Mouse (Mus musculus): ENCODE data around the gene Mecom. TPM values are rescaled to one million over a fixed set of nuclear protein-coding genes. Genes with fewer than 3 reads are reported as not detected.

Mecom gene
- total and polyA plus RNA-seq, 2 experiments from 2014 or later: 2.6 to 5.1 TPM

DNA sequence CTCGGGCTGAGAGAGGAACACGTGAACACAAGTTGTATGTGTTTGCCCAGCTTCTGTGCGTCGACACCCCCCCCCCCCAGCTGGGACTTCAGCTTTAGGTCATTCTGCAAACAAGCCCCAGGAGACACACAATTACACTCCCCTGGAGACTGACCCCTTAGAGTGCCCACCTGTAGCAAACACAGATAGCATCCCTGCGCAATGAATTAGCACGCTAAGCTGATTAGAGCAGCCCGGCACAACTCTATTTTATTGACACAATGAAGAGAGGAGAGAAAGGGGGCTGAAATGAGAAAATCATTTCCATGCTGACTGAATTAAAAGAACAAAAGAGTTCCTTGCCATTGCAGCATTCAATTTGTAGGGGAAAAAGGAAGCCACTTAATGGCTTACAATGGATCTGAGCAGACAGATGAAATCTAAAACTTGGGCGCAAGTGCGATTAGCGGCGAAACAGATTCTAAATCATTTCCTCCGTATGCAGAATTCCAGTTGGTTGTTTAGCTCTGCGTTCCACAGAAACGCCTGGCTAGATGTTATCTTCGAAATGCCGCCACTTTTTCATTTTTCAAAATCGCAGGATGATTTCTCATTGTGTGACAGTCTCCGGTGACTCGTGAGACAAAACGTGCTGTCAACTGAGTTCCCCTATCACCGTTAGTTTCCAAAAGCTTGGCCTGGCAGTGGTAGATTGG, 328.5 kb downstream of the Mecom start:
- Histone ChIP-seq H3K36me3 (ENCODE audit: insufficient read depth, low read length) (no peaks in the 10 kb centered on the region), H3K4me1 (ENCODE audit: insufficient read depth, low read length) (no peaks in the 10 kb centered on the region), H3K4me2 (ENCODE audit: low read depth, low read length, poor library complexity, severe bottlenecking) (peak overlapping the region; percentile 45), H3K9ac (replicated peaks; ENCODE audit: low read length, poor library complexity, severe bottlenecking) (no peak overlapping the region), H3K9me3 (ENCODE audit: low read length) (no peaks in the 10 kb centered on the region), H3K4me3 (ENCODE audit: low read depth, low read length) (peak overlapping the region; percentile 21), H3K27me3 (ENCODE audit: insufficient read depth, low read length) (peaks cover 27% of the 10 kb centered on the region), H3K27ac (ENCODE audit: low read depth, low read length) (no peak overlapping the region)
- DNase-seq (ENCODE audit: low spot score) (peak; percentile 24), ATAC-seq (ENCODE audit: low FRiP score) (no peak)
- TF ChIP-seq CTCF (IDR thresholded peaks at IDR 0.05): no peak
- under 1% methylated on average over 21 of the region's 21 CpGs for WGBS

DNA sequence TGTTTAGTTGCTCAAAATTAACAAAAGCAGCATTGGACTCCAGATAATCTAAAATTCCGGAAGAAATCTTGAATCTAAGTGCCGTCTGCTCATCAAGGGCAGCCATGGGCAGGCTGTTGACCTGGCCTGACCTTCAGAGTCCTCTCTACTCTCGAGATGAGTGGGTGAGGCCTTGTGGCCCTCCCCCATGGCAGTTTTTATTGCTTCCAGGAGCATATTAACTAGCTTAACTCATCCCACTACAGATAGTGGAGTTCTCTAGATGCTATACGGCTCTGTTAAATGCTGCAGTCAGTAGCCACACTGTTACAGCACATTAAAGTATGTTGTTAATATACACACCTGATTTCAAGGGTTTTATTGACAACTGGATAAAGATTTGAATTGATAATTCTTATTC, 333.2 kb downstream of the Mecom start:
- H3K4me2 ChIP-seq (ENCODE audit: low read depth, low read length, poor library complexity, severe bottlenecking): no peak overlapping the region
- WGBS: 77% methylated on average over 4 of the region's 4 CpGs
- H3K27ac ChIP-seq (ENCODE audit: low read depth, low read length): no peak overlapping the region
- H3K4me1 ChIP-seq (ENCODE audit: insufficient read depth, low read length): no peaks in the 10 kb centered on the region
- no peak overlapping the region for H3K9ac ChIP-seq (replicated peaks; ENCODE audit: low read length, poor library complexity, severe bottlenecking)
- no peaks in the 10 kb centered on the region for H3K36me3 ChIP-seq (ENCODE audit: insufficient read depth, low read length)
- TF ChIP-seq CTCF (IDR thresholded peaks at IDR 0.05): no peak
- H3K9me3 ChIP-seq (ENCODE audit: low read length): no peaks in the 10 kb centered on the region
- ATAC-seq (ENCODE audit: low FRiP score) (no peak), DNase-seq (ENCODE audit: low spot score) (no peak)
- no peak overlapping the region for H3K4me3 ChIP-seq (ENCODE audit: low read depth, low read length)
- H3K27me3 ChIP-seq (ENCODE audit: insufficient read depth, low read length): peaks cover 13% of the 10 kb centered on the region

DNA sequence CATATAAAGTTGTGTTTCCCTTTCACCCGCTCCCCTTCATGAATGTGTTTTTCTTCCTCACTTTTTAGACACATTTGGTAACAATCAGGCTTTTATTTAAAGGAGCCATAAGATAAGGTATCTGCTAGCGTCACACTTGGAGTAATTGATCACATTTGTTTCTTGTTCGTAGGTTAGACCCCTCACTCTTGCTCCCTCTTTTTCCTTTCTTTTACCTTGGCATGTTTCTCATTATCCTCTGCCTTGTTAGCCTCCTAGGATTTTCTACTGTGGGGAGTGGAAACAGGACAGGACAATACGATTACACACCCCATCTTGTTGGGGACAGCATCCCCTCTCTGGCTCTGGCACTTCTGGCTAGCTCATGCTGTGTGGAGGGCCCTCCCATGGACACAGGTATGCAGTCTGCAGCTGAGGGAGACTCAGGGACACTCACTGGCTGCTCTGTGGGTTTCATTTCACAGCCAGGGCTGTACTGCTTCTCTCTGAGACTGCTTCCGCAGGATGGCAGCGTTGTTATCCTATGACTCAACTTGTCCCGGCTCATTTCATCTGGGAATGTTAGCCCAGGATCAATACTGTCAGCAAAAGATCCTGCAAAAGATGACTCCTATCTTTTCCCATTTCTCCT, 334.2 kb downstream of the Mecom start:
- Histone ChIP-seq H3K27ac (ENCODE audit: low read depth, low read length) (no peak overlapping the region), H3K27me3 (ENCODE audit: insufficient read depth, low read length) (peaks cover 13% of the 10 kb centered on the region), H3K9ac (replicated peaks; ENCODE audit: low read length, poor library complexity, severe bottlenecking) (no peak overlapping the region), H3K4me1 (ENCODE audit: insufficient read depth, low read length) (no peaks in the 10 kb centered on the region), H3K4me3 (ENCODE audit: low read depth, low read length) (no peak overlapping the region), H3K4me2 (ENCODE audit: low read depth, low read length, poor library complexity, severe bottlenecking) (no peak overlapping the region), H3K9me3 (ENCODE audit: low read length) (no peaks in the 10 kb centered on the region), H3K36me3 (ENCODE audit: insufficient read depth, low read length) (no peaks in the 10 kb centered on the region)
- DNase-seq (ENCODE audit: low spot score) (no peak), ATAC-seq (ENCODE audit: low FRiP score) (no peak)
- WGBS: 37% methylated on average over 7 of the region's 7 CpGs
- no peak for TF ChIP-seq CTCF (IDR thresholded peaks at IDR 0.05)

DNA sequence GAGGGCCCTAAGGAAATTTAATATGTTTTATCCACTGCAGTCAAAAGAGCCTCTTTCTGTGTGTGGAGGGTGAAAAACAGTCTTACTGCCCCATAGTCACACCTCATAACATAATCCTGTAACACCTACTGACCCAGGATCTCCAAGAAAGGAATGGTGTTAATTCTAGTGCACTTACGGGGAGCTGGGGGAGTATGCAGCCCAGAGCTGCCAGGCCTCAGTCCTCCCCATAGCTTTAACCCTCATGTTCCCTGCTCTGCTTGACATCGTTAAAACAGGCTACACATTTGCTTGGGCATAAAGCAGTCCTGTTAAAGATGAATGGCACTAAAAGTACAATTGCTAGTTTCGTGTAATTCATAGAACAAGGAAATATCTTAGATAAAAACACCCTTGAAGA, 335.0 kb downstream of the Mecom start:
- TF ChIP-seq CTCF (IDR thresholded peaks at IDR 0.05): no peak
- no peak overlapping the region for H3K4me3 ChIP-seq (ENCODE audit: low read depth, low read length)
- no peak overlapping the region for H3K4me2 ChIP-seq (ENCODE audit: low read depth, low read length, poor library complexity, severe bottlenecking)
- H3K9me3 ChIP-seq (ENCODE audit: low read length): no peaks in the 10 kb centered on the region
- no peak overlapping the region for H3K27ac ChIP-seq (ENCODE audit: low read depth, low read length)
- H3K27me3 ChIP-seq (ENCODE audit: insufficient read depth, low read length): peaks cover 7% of the 10 kb centered on the region
- 69% methylated on average over 3 of the region's 3 CpGs for WGBS
- H3K4me1 ChIP-seq (ENCODE audit: insufficient read depth, low read length): no peaks in the 10 kb centered on the region
- H3K36me3 ChIP-seq (ENCODE audit: insufficient read depth, low read length): no peaks in the 10 kb centered on the region
- DNase-seq (ENCODE audit: low spot score) (no peak), ATAC-seq (ENCODE audit: low FRiP score) (no peak)
- H3K9ac ChIP-seq (replicated peaks; ENCODE audit: low read length, poor library complexity, severe bottlenecking): no peak overlapping the region

DNA sequence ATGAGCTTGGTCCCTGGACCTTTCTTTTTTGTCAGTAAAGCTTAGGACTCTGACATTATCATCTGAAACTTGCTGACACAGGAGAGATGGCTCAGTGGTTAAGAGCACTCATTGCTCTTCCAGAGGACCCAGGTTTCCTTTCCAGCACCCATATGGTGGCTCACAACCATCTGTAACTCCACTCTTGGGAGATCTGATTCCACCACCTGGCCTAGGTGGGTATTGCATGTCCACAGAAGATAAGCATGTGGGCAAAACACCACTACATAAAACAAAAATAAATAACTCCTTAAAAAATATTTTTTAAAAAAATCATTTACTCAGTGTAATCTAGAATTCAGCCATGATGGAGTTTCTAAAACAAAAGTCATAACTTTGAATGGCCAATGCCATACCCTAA, 338.7 kb downstream of the Mecom start:
- Histone ChIP-seq H3K4me3 (ENCODE audit: low read depth, low read length) (no peak overlapping the region), H3K36me3 (ENCODE audit: insufficient read depth, low read length) (no peaks in the 10 kb centered on the region), H3K4me2 (ENCODE audit: low read depth, low read length, poor library complexity, severe bottlenecking) (no peak overlapping the region), H3K27ac (ENCODE audit: low read depth, low read length) (no peak overlapping the region), H3K9me3 (ENCODE audit: low read length) (no peaks in the 10 kb centered on the region), H3K4me1 (ENCODE audit: insufficient read depth, low read length) (no peaks in the 10 kb centered on the region), H3K27me3 (ENCODE audit: insufficient read depth, low read length) (no peaks in the 10 kb centered on the region), H3K9ac (replicated peaks; ENCODE audit: low read length, poor library complexity, severe bottlenecking) (no peak overlapping the region)
- ATAC-seq (ENCODE audit: low FRiP score) (no peak), DNase-seq (ENCODE audit: low spot score) (no peak)
- no peak for TF ChIP-seq CTCF (IDR thresholded peaks at IDR 0.05)

DNA sequence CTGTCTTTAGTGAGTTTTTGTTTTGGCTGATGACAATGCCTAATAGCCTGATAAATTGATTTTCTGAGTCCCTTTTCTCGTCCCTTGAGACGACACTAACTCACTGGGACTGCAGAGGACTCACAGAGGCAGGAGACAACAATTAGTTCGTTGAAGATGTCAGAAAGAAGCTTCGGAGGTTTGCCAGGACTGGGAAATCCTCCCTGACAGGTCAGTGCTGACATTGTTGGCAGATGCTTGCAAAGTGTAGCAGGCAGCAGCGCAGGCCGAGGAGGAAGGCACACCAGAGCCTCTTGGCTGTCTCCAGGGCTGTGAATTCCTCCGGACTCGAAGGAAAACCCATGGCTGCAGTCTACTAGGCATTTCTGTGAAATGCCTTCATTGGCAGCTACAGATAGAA, 339.9 kb downstream of the Mecom start:
- peak; percentile 55 for DNase-seq (ENCODE audit: low spot score)
- H3K27me3 ChIP-seq (ENCODE audit: insufficient read depth, low read length): no peaks in the 10 kb centered on the region
- no peak for ATAC-seq (ENCODE audit: low FRiP score)
- no peak overlapping the region for H3K27ac ChIP-seq (ENCODE audit: low read depth, low read length)
- TF ChIP-seq CTCF (IDR thresholded peaks at IDR 0.05): no peak
- H3K36me3 ChIP-seq (ENCODE audit: insufficient read depth, low read length): no peaks in the 10 kb centered on the region
- H3K9me3 ChIP-seq (ENCODE audit: low read length): no peaks in the 10 kb centered on the region
- no peak overlapping the region for H3K4me3 ChIP-seq (ENCODE audit: low read depth, low read length)
- no peak overlapping the region for H3K9ac ChIP-seq (replicated peaks; ENCODE audit: low read length, poor library complexity, severe bottlenecking)
- 25% methylated on average over 8 of the region's 8 CpGs for WGBS
- H3K4me1 ChIP-seq (ENCODE audit: insufficient read depth, low read length): no peaks in the 10 kb centered on the region
- peak overlapping the region; percentile 12; the same call in 1 of the 2 replicates for H3K4me2 ChIP-seq (ENCODE audit: low read depth, low read length, poor library complexity, severe bottlenecking)

Measured in midbrain, postnatal 0 days (tissue).